14 mouse cellular contexts compared by ENCODE assay signal in the genomic region with DNA sequence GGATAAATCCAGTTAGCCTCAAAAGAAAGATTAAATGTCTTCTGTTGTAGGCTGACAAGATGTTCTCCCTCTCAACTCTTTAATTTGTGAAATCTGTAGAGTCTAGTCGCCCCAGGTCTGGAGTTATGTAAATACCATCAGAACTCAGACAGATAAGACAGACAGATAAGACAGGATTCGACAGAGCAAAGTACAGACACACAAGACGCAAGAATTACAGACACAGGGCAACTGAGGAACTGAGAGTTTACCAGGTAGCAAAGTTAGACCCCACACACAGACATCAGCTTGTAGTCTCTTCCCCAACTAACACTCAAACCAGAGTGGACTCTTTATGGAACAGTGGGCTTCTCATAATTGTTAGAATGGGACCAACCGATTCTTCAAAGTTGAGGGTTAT. TPM values are rescaled to one million over a fixed set of nuclear protein-coding genes. Genes with fewer than 3 reads are reported as not detected.
DNase-seq lines count a peak whose midpoint lies in the region; ATAC-seq and TF ChIP-seq lines count a peak whose summit lies in the region.
"Had no signal": no experiment of that assay in that cellular context is flagged by ENCODE, and none has a peak within 500 bp of the region (broad histone marks: within the 10 kb centered on the region; RNA-seq: fewer than 3 reads in every experiment).

No protein-coding gene starts in this region.

- peaks cover 40% of the 10 kb centered on the region for H3K4me1 ChIP-seq in embryonic facial prominence, embryonic 13.5 days
- peaks cover 52% of the 10 kb centered on the region for H3K4me1 ChIP-seq in embryonic facial prominence, embryonic 10.5 days
- peaks cover 74% of the 10 kb centered on the region for H3K4me1 ChIP-seq in heart, embryonic 16.5 days (ENCODE audit: control insufficient read depth, insufficient read depth, low read length)
- peaks cover 47% of the 10 kb centered on the region for H3K4me1 ChIP-seq in small intestine, adult 2 months (ENCODE audit: control insufficient read depth, insufficient read depth, insufficient read length, low read length)
- H3K4me1 ChIP-seq in midbrain, embryonic 13.5 days (replicated peaks) = peaks cover 4% of the 10 kb centered on the region

- DNase-seq in embryonic facial prominence, embryonic 10.5 days (ENCODE audit: low spot score) = no peak
- no peak for DNase-seq in heart, adult 9 months (ENCODE audit: low spot score in 2 of 2)
- DNase-seq in induced T-regulatory cell, adult 2 months (ENCODE audit: low read depth) = peak; percentile 58
- no peak for DNase-seq in frontal cortex, adult 2 months (ENCODE audit: extremely low spot score in 1 of 2, low spot score in 1 of 2)
- DNase-seq: adrenal gland, postnatal 14 days; cerebellum, adult 8-10 months; liver, embryonic 13.5 days; midbrain, embryonic 14.5 days had no signal

- no peaks in the 10 kb centered on the region for H3K36me3 ChIP-seq in embryonic facial prominence, embryonic 13.5 days
- no peaks in the 10 kb centered on the region for H3K36me3 ChIP-seq in embryonic facial prominence, embryonic 10.5 days (replicated peaks)
- no peaks in the 10 kb centered on the region; the same call in 1 of the 2 replicates for H3K36me3 ChIP-seq in heart, embryonic 16.5 days (ENCODE audit: control insufficient read depth, insufficient read depth)
- peaks cover 19% of the 10 kb centered on the region for H3K36me3 ChIP-seq in small intestine, adult 2 months (ENCODE audit: control insufficient read depth, insufficient read depth, low read length)
- H3K36me3 ChIP-seq in midbrain, embryonic 13.5 days = no peaks in the 10 kb centered on the region
- H3K36me3 ChIP-seq: liver, embryonic 13.5 days; lung, embryonic 15.5 days had no signal

- ATAC-seq in embryonic facial prominence, embryonic 13.5 days (ENCODE audit: insufficient number of reproducible peaks, insufficient read depth, low FRiP score, low TSS enrichment, low read depth) = no peak
- no peak for ATAC-seq in heart, embryonic 16.5 days (replicated peaks; ENCODE audit: extremely low read depth, insufficient read depth, low FRiP score)
- no peak for ATAC-seq in midbrain, embryonic 13.5 days

- no peak for TF ChIP-seq CTCF in small intestine, adult 2 months (IDR thresholded peaks at IDR 0.05; ENCODE audit: extremely low read depth, insufficient read length, insufficient replicate concordance, low read depth, low read length)

- H3K4me3 ChIP-seq in embryonic facial prominence, embryonic 13.5 days = no peak overlapping the region
- H3K4me3 ChIP-seq in embryonic facial prominence, embryonic 10.5 days = no peak overlapping the region
- no peak overlapping the region for H3K4me3 ChIP-seq in heart, embryonic 16.5 days (ENCODE audit: low read length)
- H3K4me3 ChIP-seq in small intestine, adult 2 months (ENCODE audit: low read depth, low read length) = no peak overlapping the region
- H3K4me3 ChIP-seq in midbrain, embryonic 13.5 days (replicated peaks) = no peak overlapping the region
- H3K4me3 ChIP-seq: liver, embryonic 13.5 days; lung, embryonic 15.5 days had no signal

- TF ChIP-seq POLR2A in small intestine, adult 2 months (IDR thresholded peaks at IDR 0.05; ENCODE audit: low read depth, low read length) = no peak

- H3K9me3 ChIP-seq in embryonic facial prominence, embryonic 13.5 days = no peaks in the 10 kb centered on the region
- H3K9me3 ChIP-seq in embryonic facial prominence, embryonic 10.5 days = no peaks in the 10 kb centered on the region
- no peaks in the 10 kb centered on the region for H3K9me3 ChIP-seq in heart, embryonic 16.5 days (replicated peaks; ENCODE audit: control insufficient read depth, low read length)
- no peaks in the 10 kb centered on the region for H3K9me3 ChIP-seq in midbrain, embryonic 13.5 days
- H3K9me3 ChIP-seq: liver, embryonic 13.5 days; lung, embryonic 15.5 days had no signal

- 58% methylated on average over 4 of the region's 4 CpGs for WGBS in embryonic facial prominence, embryonic 13.5 days
- 72% methylated on average over 4 of the region's 4 CpGs for WGBS in embryonic facial prominence, embryonic 10.5 days
- WGBS in heart, embryonic 16.5 days = 44% methylated on average over 4 of the region's 4 CpGs
- 24% methylated on average over 4 of the region's 4 CpGs for WGBS in small intestine, adult 2 months
- WGBS in midbrain, embryonic 13.5 days = 70% methylated on average over 4 of the region's 4 CpGs

- no peaks in the 10 kb centered on the region for H3K27me3 ChIP-seq in embryonic facial prominence, embryonic 13.5 days
- no peaks in the 10 kb centered on the region for H3K27me3 ChIP-seq in embryonic facial prominence, embryonic 10.5 days (replicated peaks; ENCODE audit: low read depth, poor library complexity, severe bottlenecking)
- no peaks in the 10 kb centered on the region for H3K27me3 ChIP-seq in heart, embryonic 16.5 days (ENCODE audit: control insufficient read depth, insufficient read depth, low read length)
- H3K27me3 ChIP-seq in small intestine, adult 2 months (ENCODE audit: control insufficient read depth, insufficient read depth, low read length) = no peaks in the 10 kb centered on the region
- no peaks in the 10 kb centered on the region for H3K27me3 ChIP-seq in midbrain, embryonic 13.5 days
- H3K27me3 ChIP-seq: liver, embryonic 13.5 days; lung, embryonic 15.5 days; Patski had no signal

- no peak overlapping the region for H3K27ac ChIP-seq in embryonic facial prominence, embryonic 13.5 days
- H3K27ac ChIP-seq in embryonic facial prominence, embryonic 10.5 days (replicated peaks) = no peak overlapping the region
- peak overlapping the region; percentile 94 for H3K27ac ChIP-seq in heart, embryonic 16.5 days (ENCODE audit: low read length)
- H3K27ac ChIP-seq in small intestine, adult 2 months (ENCODE audit: insufficient read depth, low read depth, low read length) = peak overlapping the region; percentile 78
- no peak overlapping the region for H3K27ac ChIP-seq in midbrain, embryonic 13.5 days
- H3K27ac ChIP-seq: liver, embryonic 13.5 days; lung, embryonic 15.5 days had no signal

- 0 out of 2 replicates have a peak overlapping the region, but pooled peaks have one; percentile 9 for H3K4me2 ChIP-seq in embryonic facial prominence, embryonic 13.5 days
- peak overlapping the region; percentile 25 for H3K4me2 ChIP-seq in heart, embryonic 16.5 days (ENCODE audit: low read depth, low read length)
- no peak overlapping the region for H3K4me2 ChIP-seq in midbrain, embryonic 13.5 days (replicated peaks)
- H3K4me2 ChIP-seq: liver, embryonic 13.5 days; lung, embryonic 15.5 days had no signal

- no peak overlapping the region for H3K9ac ChIP-seq in embryonic facial prominence, embryonic 13.5 days
- peak overlapping the region; percentile 50; the same call in 1 of the 2 replicates for H3K9ac ChIP-seq in heart, embryonic 16.5 days (ENCODE audit: low read length)
- H3K9ac ChIP-seq in midbrain, embryonic 13.5 days (replicated peaks) = no peak overlapping the region
- H3K9ac ChIP-seq: liver, embryonic 13.5 days; lung, embryonic 15.5 days had no signal

RNA-seq across cellular contexts. Expression of a gene that starts 15.6 kb away (rescaled TPM):
- polyA plus RNA-seq in embryonic facial prominence, embryonic 13.5 days (2015; fragmentation: Nextera tagmentation; extraction: Ambion mirVana) = 14.2 and 14.4 TPM in 2 replicates
- polyA plus RNA-seq in embryonic facial prominence, embryonic 10.5 days (2016; fragmentation: Nextera tagmentation; extraction: Ambion mirVana) = 12.5 and 13.2 TPM in 2 replicates
- 201 and 224 TPM in 2 replicates for polyA plus RNA-seq in heart, embryonic 16.5 days (2015; fragmentation: Nextera tagmentation; extraction: Ambion mirVana)
- 37.4 and 159 TPM in 2 replicates for polyA plus RNA-seq in small intestine, adult 2 months (2012; rRNA removed)
- 135 and 141 TPM in 2 replicates for polyA plus RNA-seq in midbrain, embryonic 13.5 days (2015; fragmentation: Nextera tagmentation; extraction: Ambion mirVana)
- 253 and 281 TPM in 2 replicates for polyA plus RNA-seq in frontal cortex, adult 2 months (2012; rRNA removed)

Comparison
In these comparisons a context has a peak if more than half of its experiments do, and no peak if none do; other contexts are left out.
1. H3K27ac ChIP-seq: peak in heart, embryonic 16.5 days (single experiment) and small intestine, adult 2 months (single experiment); none in embryonic facial prominence, embryonic 13.5 days (single experiment), embryonic facial prominence, embryonic 10.5 days (single experiment) and midbrain, embryonic 13.5 days (single experiment).